24 mouse cellular contexts compared by ENCODE assay signal in genomic region chr11:33226516-33226915, GRCm38 (mm10). TPM values are rescaled to one million over a fixed set of nuclear protein-coding genes. Genes with fewer than 3 reads are reported as not detected.
A peak's percentile ranks its signal among the peaks of the same experiment; 100 is the strongest.
DNase-seq lines count a peak whose midpoint lies in the region.
"Had no signal": no experiment of that assay in that cellular context is flagged by ENCODE, and none has a peak within 500 bp of the region (broad histone marks: within the 10 kb centered on the region; RNA-seq: fewer than 3 reads in every experiment).

No protein-coding gene starts in this region.

- no peak overlapping the region for H3K4me3 ChIP-seq in heart, embryonic 10.5 days
- H3K4me3 ChIP-seq: embryonic facial prominence, embryonic 15.5 days; erythroblast, embryonic 14.5 days; forebrain, embryonic 10.5 days; gastrocnemius, adult 2 months; heart, embryonic 12.5 days; hindbrain, embryonic 13.5 days had no signal

- H3K9me3 ChIP-seq in heart, embryonic 10.5 days = no peaks in the 10 kb centered on the region
- H3K9me3 ChIP-seq: embryonic facial prominence, embryonic 15.5 days; forebrain, embryonic 10.5 days; heart, embryonic 12.5 days; hindbrain, embryonic 13.5 days had no signal

- WGBS in heart, embryonic 10.5 days = 73% methylated on average over 8 of the region's 8 CpGs

- peaks cover 14% of the 10 kb centered on the region for H3K4me1 ChIP-seq in heart, embryonic 10.5 days

- peak; percentile 55 for DNase-seq in heart, embryonic 10.5 days (ENCODE audit: low spot score)
- no peak for DNase-seq in heart, postnatal 4 days
- peak; percentile 60 for DNase-seq in adrenal gland, adult 2 months
- DNase-seq in adrenal gland, adult 8-10 months = peak; percentile 11
- DNase-seq in adrenal gland, postnatal 36 days = peak; percentile 40 to 52
- no peak for DNase-seq in left cerebral cortex, adult 8-10 months (ENCODE audit: low spot score in 2 of 2)
- DNase-seq: cerebellum, adult 18-20 months; cerebellum, adult 9-11 months; cerebellum, postnatal 36 days; gastrocnemius, adult 2 months; gastrocnemius, postnatal 36 days; heart, adult 18-20 months; kidney, adult 11 months had no signal

- no peak overlapping the region for H3K27ac ChIP-seq in heart, embryonic 10.5 days
- H3K27ac ChIP-seq: embryonic facial prominence, embryonic 15.5 days; forebrain, embryonic 10.5 days; gastrocnemius, adult 2 months; hindbrain, embryonic 13.5 days; hindbrain, postnatal 0 days had no signal

- H3K36me3 ChIP-seq in heart, embryonic 10.5 days = no peaks in the 10 kb centered on the region
- H3K36me3 ChIP-seq: embryonic facial prominence, embryonic 15.5 days; forebrain, embryonic 10.5 days; heart, embryonic 12.5 days; hindbrain, embryonic 13.5 days had no signal

- H3K27me3 ChIP-seq in heart, embryonic 10.5 days (ENCODE audit: insufficient read depth, poor library complexity, severe bottlenecking) = no peaks in the 10 kb centered on the region
- H3K27me3 ChIP-seq: embryonic facial prominence, embryonic 15.5 days; heart, embryonic 12.5 days had no signal

RNA-seq across cellular contexts. Expression of gene Tlx3, which starts 23.1 kb away (rescaled TPM):
- 0.28 TPM in 1 of 2 replicates, not detected in the other for polyA plus RNA-seq in heart, embryonic 10.5 days (2016; fragmentation: Nextera tagmentation; extraction: Ambion mirVana)
- not detected for total RNA-seq in heart, postnatal 4 days (2021)
- under 1 TPM in 1 of 2 experiments, not detected in 1; 0.38 TPM for total RNA-seq in adrenal gland, adult 2 months (2021)
- 0.23 and 0.51 TPM in 2 replicates for polyA plus RNA-seq in adrenal gland, adult 2 months (2012; rRNA removed)
- total RNA-seq in adrenal gland, adult 8-10 months (2022) = under 1 TPM in 2 of 4 experiments, not detected in 2; 0.46 to 0.62 TPM
- total RNA-seq in adrenal gland, postnatal 36 days (2021) = under 1 TPM in 1 of 2 experiments, not detected in 1; 0.23 TPM
- not detected for total RNA-seq in left cerebral cortex, adult 8-10 months (2022)
- total RNA-seq: gastrocnemius, adult 2 months; gastrocnemius, postnatal 36 days; heart, adult 18-20 months; heart, postnatal 25 days had no signal
- polyA plus RNA-seq: forebrain, embryonic 10.5 days; forebrain, embryonic 14.5 days; heart, embryonic 12.5 days; heart, embryonic 16.5 days had no signal

RNA-seq across cellular contexts. Expression of gene Gm12117, which starts 50.0 kb away (rescaled TPM):
- polyA plus RNA-seq in heart, embryonic 10.5 days (2016; fragmentation: Nextera tagmentation; extraction: Ambion mirVana) = 0.14 TPM in 1 of 2 replicates, not detected in the other
- under 1 TPM in 1 of 2 experiments, not detected in 1; 0.29 TPM for total RNA-seq in heart, postnatal 4 days (2021)
- total RNA-seq in adrenal gland, adult 2 months (2021) = under 1 TPM in 1 of 2 experiments, not detected in 1; 0.76 TPM
- polyA plus RNA-seq in adrenal gland, adult 2 months (2012; rRNA removed) = not detected in 2 replicates
- total RNA-seq in adrenal gland, adult 8-10 months (2022) = not detected
- total RNA-seq in adrenal gland, postnatal 36 days (2021) = not detected
- total RNA-seq in left cerebral cortex, adult 8-10 months (2022) = 1 to 10 TPM in 1 of 4 experiments, under 1 TPM in 1, not detected in 2; 0.76 to 1.3 TPM
- total RNA-seq: gastrocnemius, adult 2 months; gastrocnemius, postnatal 36 days; heart, adult 18-20 months; heart, postnatal 25 days; hindbrain, postnatal 0 days had no signal
- polyA plus RNA-seq: embryonic facial prominence, embryonic 11.5 days; embryonic facial prominence, embryonic 15.5 days; erythroblast, embryonic 14.5 days; forebrain, embryonic 10.5 days; forebrain, embryonic 14.5 days; heart, embryonic 12.5 days; heart, embryonic 16.5 days; hindbrain, embryonic 13.5 days; hindbrain, postnatal 0 days; intestine, embryonic 14.5 days had no signal

Comparison
In these comparisons a context has a peak if more than half of its experiments do, and no peak if none do; other contexts are left out.
1. DNase-seq: peak in heart, embryonic 10.5 days (single experiment), adrenal gland, adult 2 months (single experiment), adrenal gland, adult 8-10 months (single experiment) and adrenal gland, postnatal 36 days (2 of 2); none in heart, postnatal 4 days (single experiment) and left cerebral cortex, adult 8-10 months (0 of 2).